Mouse (Mus musculus) testis, adult 2 months (tissue): ENCODE measurements around the gene Foxb1.

Experiments
- CTCF ChIP-seq: fragments of 200-500 bp; IDR thresholded peaks from 2 replicates; pipeline ENCODE4 v1.5.1; 2012; ENCODE audit warnings: low read depth, mild to moderate bottlenecking, inconsistent platforms, low read length, moderate library complexity; ENCODE audit not compliant: control insufficient read depth, insufficient read depth, insufficient replicate concordance
- POLR2A ChIP-seq: fragments of 200-500 bp; IDR thresholded peaks from 2 replicates; pipeline ENCODE4 v1.6.1; 2012; ENCODE audit warnings: low read depth, mild to moderate bottlenecking, inconsistent platforms, low read length, moderate library complexity; ENCODE audit not compliant: control insufficient read depth

- no peak for TF ChIP-seq POLR2A
- TF ChIP-seq CTCF = no peak
Measured at GRCm38 (mm10) chr9:69769949-69770585, 9.3 kb upstream of the Foxb1 start.
